Mouse (Mus musculus) liver, adult 2 months (tissue): Measurements from ENCODE around the gene Proca1.

Experiments used
- CTCF ChIP-seq: fragments of 200-500 bp; IDR thresholded peaks from 2 replicates; pipeline ENCODE4 v1.5.1; 2011; ENCODE audit warnings: low read depth, low read length, control low read depth
- POLR2A ChIP-seq: fragments of 200-500 bp; IDR thresholded peaks from 2 replicates; pipeline ENCODE4 v1.6.1; 2011; ENCODE audit warnings: low read length, control low read depth; ENCODE audit not compliant: insufficient read depth; ENCODE audit errors: extremely low read depth

- no peak for TF ChIP-seq POLR2A
- TF ChIP-seq CTCF = no peak
These were observed 22.9 kb upstream of the Proca1 start for GRCm38 (mm10) chr11:78170306-78170705.
